Mouse (Mus musculus): ENCODE data around the gene Greb1. TPM values are rescaled to one million over a fixed set of nuclear protein-coding genes. Genes with fewer than 3 reads are reported as not detected.

Gene Greb1
- polyA plus RNA-seq, 2 experiments: 1.1 to 3.2 TPM

GRCm38 (mm10) chr12:16844623-16845592, 44.2 kb upstream of the Greb1 start:
- H3K9me3 ChIP-seq (ENCODE audit: control insufficient read depth, low read length): no peaks in the 10 kb centered on the region
- no peaks in the 10 kb centered on the region for H3K27me3 ChIP-seq (ENCODE audit: control insufficient read depth, insufficient read depth, low read length)
- TF ChIP-seq POLR2A (IDR thresholded peaks at IDR 0.05; ENCODE audit: borderline replicate concordance, extremely low read depth, insufficient read depth, insufficient read length): no peak
- DNase-seq (ENCODE audit: low spot score) (peak; percentile 53), ATAC-seq (ENCODE audit: low FRiP score, low read depth) (peak; percentile 60; the same call in 1 of the 2 replicates)
- H3K4me1 ChIP-seq (ENCODE audit: control insufficient read depth, insufficient read depth, low read length): no peaks in the 10 kb centered on the region
- WGBS: 51% methylated on average over 12 of the region's 14 CpGs
- H3K9ac ChIP-seq (ENCODE audit: low read depth, low read length, severe bottlenecking): no peak overlapping the region; the same call in 1 of the 2 replicates
- no peak overlapping the region for H3K4me3 ChIP-seq (replicated peaks; ENCODE audit: low read length)
- no peaks in the 10 kb centered on the region for H3K36me3 ChIP-seq (ENCODE audit: control insufficient read depth, insufficient read depth, low read length)
- H3K4me2 ChIP-seq (replicated peaks; ENCODE audit: low read depth, low read length, severe bottlenecking): no peak overlapping the region
- H3K27ac ChIP-seq (replicated peaks; ENCODE audit: low read depth, low read length): 0 out of 2 replicates have a peak overlapping the region, but pooled peaks have one; percentile 13

- no peak for ATAC-seq (ENCODE audit: low FRiP score, low read depth)
- Histone ChIP-seq H3K9me3 (ENCODE audit: control insufficient read depth, low read length) (peaks cover 3% of the 10 kb centered on the region; the same call in 1 of the 2 replicates), H3K4me3 (replicated peaks; ENCODE audit: low read length) (no peak overlapping the region), H3K9ac (ENCODE audit: low read depth, low read length, severe bottlenecking) (no peak overlapping the region), H3K4me1 (ENCODE audit: control insufficient read depth, insufficient read depth, low read length) (no peaks in the 10 kb centered on the region), H3K4me2 (replicated peaks; ENCODE audit: low read depth, low read length, severe bottlenecking) (no peak overlapping the region), H3K27ac (replicated peaks; ENCODE audit: low read depth, low read length) (no peak overlapping the region), H3K36me3 (ENCODE audit: control insufficient read depth, insufficient read depth, low read length) (no peaks in the 10 kb centered on the region), H3K27me3 (ENCODE audit: control insufficient read depth, insufficient read depth, low read length) (no peaks in the 10 kb centered on the region)
- DNase-seq (ENCODE audit: low spot score): no peak
- TF ChIP-seq POLR2A (IDR thresholded peaks at IDR 0.05; ENCODE audit: borderline replicate concordance, extremely low read depth, insufficient read depth, insufficient read length): no peak
- 65% methylated on average over 8 of the region's 8 CpGs for WGBS
Observed at GRCm38 (mm10) chr12:16840842-16841782, 40.4 kb upstream of the Greb1 start.

GRCm38 (mm10) chr12:16837766-16838165, 37.1 kb upstream of the Greb1 start:
- ATAC-seq (ENCODE audit: low FRiP score, low read depth) (no peak), DNase-seq (ENCODE audit: low spot score) (no peak)
- no peaks in the 10 kb centered on the region for H3K36me3 ChIP-seq (ENCODE audit: control insufficient read depth, insufficient read depth, low read length)
- H3K4me2 ChIP-seq (replicated peaks; ENCODE audit: low read depth, low read length, severe bottlenecking): no peak overlapping the region
- no peak overlapping the region for H3K9ac ChIP-seq (ENCODE audit: low read depth, low read length, severe bottlenecking)
- 88% methylated on average over 4 of the region's 4 CpGs for WGBS
- H3K27me3 ChIP-seq (ENCODE audit: control insufficient read depth, insufficient read depth, low read length): no peaks in the 10 kb centered on the region
- no peak for TF ChIP-seq POLR2A (IDR thresholded peaks at IDR 0.05; ENCODE audit: borderline replicate concordance, extremely low read depth, insufficient read depth, insufficient read length)
- H3K9me3 ChIP-seq (ENCODE audit: control insufficient read depth, low read length): peaks cover 3% of the 10 kb centered on the region; the same call in 1 of the 2 replicates
- no peaks in the 10 kb centered on the region for H3K4me1 ChIP-seq (ENCODE audit: control insufficient read depth, insufficient read depth, low read length)
- H3K27ac ChIP-seq (replicated peaks; ENCODE audit: low read depth, low read length): no peak overlapping the region
- no peak overlapping the region for H3K4me3 ChIP-seq (replicated peaks; ENCODE audit: low read length)

- no peaks in the 10 kb centered on the region for H3K27me3 ChIP-seq (ENCODE audit: control insufficient read depth, insufficient read depth, low read length)
- no peak overlapping the region for H3K4me3 ChIP-seq (replicated peaks; ENCODE audit: low read length)
- ATAC-seq (ENCODE audit: low FRiP score, low read depth): peak; percentile 75
- no peaks in the 10 kb centered on the region for H3K4me1 ChIP-seq (ENCODE audit: control insufficient read depth, insufficient read depth, low read length)
- 62% methylated on average over 9 of the region's 9 CpGs for WGBS
- H3K36me3 ChIP-seq (ENCODE audit: control insufficient read depth, insufficient read depth, low read length): no peaks in the 10 kb centered on the region
- TF ChIP-seq POLR2A (IDR thresholded peaks at IDR 0.05; ENCODE audit: borderline replicate concordance, extremely low read depth, insufficient read depth, insufficient read length): no peak
- H3K9ac ChIP-seq (ENCODE audit: low read depth, low read length, severe bottlenecking): no peak overlapping the region
- DNase-seq (ENCODE audit: low spot score): peak; percentile 33
- H3K9me3 ChIP-seq (ENCODE audit: control insufficient read depth, low read length): peaks cover 3% of the 10 kb centered on the region; the same call in 1 of the 2 replicates
- H3K4me2 ChIP-seq (replicated peaks; ENCODE audit: low read depth, low read length, severe bottlenecking): no peak overlapping the region
- H3K27ac ChIP-seq (replicated peaks; ENCODE audit: low read depth, low read length): no peak overlapping the region
Observed at GRCm38 (mm10) chr12:16836188-16836587, 35.5 kb upstream of the Greb1 start.

- Histone ChIP-seq H3K9me3 (ENCODE audit: control insufficient read depth, low read length) (peaks cover 3% of the 10 kb centered on the region; the same call in 1 of the 2 replicates), H3K36me3 (ENCODE audit: control insufficient read depth, insufficient read depth, low read length) (no peaks in the 10 kb centered on the region), H3K27me3 (ENCODE audit: control insufficient read depth, insufficient read depth, low read length) (no peaks in the 10 kb centered on the region), H3K27ac (replicated peaks; ENCODE audit: low read depth, low read length) (no peak overlapping the region), H3K9ac (ENCODE audit: low read depth, low read length, severe bottlenecking) (no peak overlapping the region), H3K4me3 (replicated peaks; ENCODE audit: low read length) (no peak overlapping the region), H3K4me2 (replicated peaks; ENCODE audit: low read depth, low read length, severe bottlenecking) (no peak overlapping the region), H3K4me1 (ENCODE audit: control insufficient read depth, insufficient read depth, low read length) (no peaks in the 10 kb centered on the region)
- ATAC-seq (ENCODE audit: low FRiP score, low read depth) (no peak), DNase-seq (ENCODE audit: low spot score) (no peak)
- WGBS: 61% methylated on average over 11 of the region's 11 CpGs
- no peak for TF ChIP-seq POLR2A (IDR thresholded peaks at IDR 0.05; ENCODE audit: borderline replicate concordance, extremely low read depth, insufficient read depth, insufficient read length)
Observed at GRCm38 (mm10) chr12:16834701-16835100, 34.0 kb upstream of the Greb1 start.

All from limb, embryonic 14.5 days (tissue).